Mouse (Mus musculus): ENCODE results near the gene Tmem229b.
"Not testable (repeated sequence)": the region's sequence is repeated elsewhere in the genome, so short reads cannot be mapped to it uniquely, and the experiment has no call there.

Gene Tmem229b

GRCm38 (mm10) chr12:79006076-79006475, 1.4 kb downstream of the Tmem229b start:
- no peak for DNase-seq (ENCODE audit: low spot score)

GRCm38 (mm10) chr12:79005456-79005855, 2.0 kb downstream of the Tmem229b start:
- no peak for DNase-seq (ENCODE audit: low spot score)

GRCm38 (mm10) chr12:79002978-79003377, 4.4 kb downstream of the Tmem229b start:
- no peak for DNase-seq (ENCODE audit: low spot score)

GRCm38 (mm10) chr12:79002406-79002805, 5.0 kb downstream of the Tmem229b start:
- DNase-seq (ENCODE audit: low spot score): no peak

GRCm38 (mm10) chr12:78996711-78997110, 10.7 kb downstream of the Tmem229b start:
- no peak for DNase-seq (ENCODE audit: low spot score)

- DNase-seq (ENCODE audit: low spot score): no peak
Observed at GRCm38 (mm10) chr12:78996271-78996670, 11.2 kb downstream of the Tmem229b start.

- no peak for DNase-seq (ENCODE audit: low spot score)
Observed at GRCm38 (mm10) chr12:78987581-78988081, 19.8 kb downstream of the Tmem229b start.

GRCm38 (mm10) chr12:78984035-78984432, 23.4 kb downstream of the Tmem229b start:
- peak; percentile 62 for DNase-seq (ENCODE audit: low spot score)

- DNase-seq (ENCODE audit: low spot score): no peak
Observed at GRCm38 (mm10) chr12:78983296-78984034, 24.0 kb downstream of the Tmem229b start.

- DNase-seq (ENCODE audit: low spot score): no peak
Observed at GRCm38 (mm10) chr12:78981938-78982825, 25.2 kb downstream of the Tmem229b start.

GRCm38 (mm10) chr12:78981131-78981530, 26.3 kb downstream of the Tmem229b start:
- no peak for DNase-seq (ENCODE audit: low spot score)

- DNase-seq (ENCODE audit: low spot score): no peak
Observed at GRCm38 (mm10) chr12:78980683-78981091, 26.7 kb downstream of the Tmem229b start.

- DNase-seq (ENCODE audit: low spot score): no peak
Observed at GRCm38 (mm10) chr12:78977552-78977951, 29.9 kb downstream of the Tmem229b start.

- peak; percentile 11 for DNase-seq (ENCODE audit: low spot score)
Observed at GRCm38 (mm10) chr12:78977078-78977477, 30.3 kb downstream of the Tmem229b start.

GRCm38 (mm10) chr12:78975836-78976235, 31.6 kb downstream of the Tmem229b start:
- no peak for DNase-seq (ENCODE audit: low spot score)

GRCm38 (mm10) chr12:78974767-78975166, 32.7 kb downstream of the Tmem229b start:
- no peak for DNase-seq (ENCODE audit: low spot score)

GRCm38 (mm10) chr12:78973779-78974178, 33.6 kb downstream of the Tmem229b start:
- DNase-seq (ENCODE audit: low spot score): no peak

GRCm38 (mm10) chr12:78971649-78972048, 35.8 kb downstream of the Tmem229b start:
- DNase-seq (ENCODE audit: low spot score): peak; percentile 78

- DNase-seq (ENCODE audit: low spot score): no peak
Observed at GRCm38 (mm10) chr12:78970725-78971124, 36.7 kb downstream of the Tmem229b start.

- DNase-seq (ENCODE audit: low spot score): not testable (repeated sequence)
Observed at GRCm38 (mm10) chr12:78964496-78964895, 42.9 kb downstream of the Tmem229b start.

- DNase-seq (ENCODE audit: low spot score): no peak
Observed at GRCm38 (mm10) chr12:78956405-78956804, 51.0 kb downstream of the Tmem229b start.

- no peak for DNase-seq (ENCODE audit: low spot score)
Observed at GRCm38 (mm10) chr12:78952484-78952883, 54.9 kb downstream of the Tmem229b start.

GRCm38 (mm10) chr12:78952053-78952452, 55.4 kb downstream of the Tmem229b start:
- DNase-seq (ENCODE audit: low spot score): no peak
